Mouse (Mus musculus) CD8-positive naive resting alpha-beta T cell, adult 2 months (primary cell): ENCODE results near the gene Lrrtm4.

ENCODE experiments used
- DNase-seq, 2 experiments: peaks; one replicate each; pipeline ENCODE4 v3.0.0; 2022; ENCODE audit warnings: low read depth in 2 of 2, low spot score in 2 of 2

Lrrtm4 gene

DNA sequence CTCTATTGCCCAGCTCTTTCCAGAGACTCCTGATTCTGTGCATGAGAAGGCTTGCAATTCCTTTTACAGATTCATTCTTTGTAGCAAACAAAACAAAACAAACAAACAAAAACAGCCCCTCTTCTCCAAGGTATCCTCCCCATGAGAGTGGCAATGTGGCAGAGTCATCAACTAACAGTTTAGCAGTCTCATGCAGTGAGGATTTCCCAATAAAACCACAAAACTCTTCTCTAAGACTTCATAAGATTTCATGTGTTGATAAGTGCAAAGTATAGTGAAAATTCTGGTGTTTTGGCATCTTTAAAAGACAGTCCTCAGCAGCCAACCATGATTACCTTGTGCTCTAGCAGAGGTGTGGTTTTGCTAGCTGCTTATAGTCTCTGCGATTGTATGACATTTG is 284.9 kb downstream of the Lrrtm4 start:
- no peak for DNase-seq

DNA sequence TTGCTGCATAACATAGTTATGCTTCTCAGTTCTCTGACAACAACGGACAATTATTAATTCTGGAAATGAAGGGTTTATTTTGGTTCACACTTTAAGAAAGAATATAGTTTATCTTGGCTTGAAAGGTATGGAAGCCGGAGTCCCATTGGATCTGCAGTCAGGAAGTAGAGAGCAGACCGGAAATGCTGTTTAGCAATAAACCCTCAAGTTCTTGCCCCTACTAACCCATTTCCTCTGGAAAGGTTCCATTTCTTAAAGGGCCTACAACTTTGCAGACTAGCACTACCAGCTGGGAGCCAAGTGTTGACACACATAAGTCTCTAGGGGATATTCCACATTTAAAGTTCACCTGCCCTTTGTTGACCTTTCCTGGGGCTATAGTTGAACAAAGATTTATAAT is 309.7 kb downstream of the Lrrtm4 start:
- DNase-seq: no peak

DNA sequence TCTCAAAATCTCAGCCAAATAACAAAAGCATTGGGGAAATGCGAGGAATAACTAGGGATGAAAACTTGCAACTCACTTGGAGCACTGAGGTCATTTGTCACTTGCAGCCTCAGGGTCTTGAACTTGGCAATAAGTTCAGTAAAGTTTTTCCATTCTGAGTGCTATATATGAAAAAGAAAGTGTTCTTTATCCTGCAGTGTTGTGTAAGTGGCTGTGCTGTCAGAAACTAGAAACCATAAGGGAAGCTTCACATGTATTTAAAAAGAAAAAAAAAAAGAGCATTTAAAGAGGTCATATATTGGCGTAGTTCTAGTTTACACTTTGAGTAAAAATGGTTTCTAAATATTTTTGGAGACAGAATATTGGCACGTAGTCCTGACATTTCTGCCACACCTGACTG is 313.1 kb downstream of the Lrrtm4 start:
- DNase-seq: no peak

DNA sequence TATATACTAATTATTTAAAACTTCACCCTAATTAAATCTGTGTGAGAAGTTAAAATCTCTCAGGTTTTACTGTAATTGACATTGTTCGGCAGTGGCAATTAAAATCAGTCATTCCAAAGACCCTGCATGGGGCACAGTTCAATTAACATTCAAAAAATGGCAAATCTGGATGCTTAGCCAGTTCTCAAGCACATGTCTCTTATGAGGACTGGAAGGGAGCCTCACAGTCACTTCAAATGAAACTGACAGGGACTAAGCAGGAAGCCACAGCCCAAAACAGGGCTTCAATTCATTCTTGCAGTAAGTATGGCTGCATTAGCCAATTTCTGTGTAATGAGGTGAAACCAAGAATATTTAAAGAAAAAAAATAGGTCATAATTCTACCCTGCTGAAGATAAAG is 333.6 kb downstream of the Lrrtm4 start:
- DNase-seq: no peak

DNA sequence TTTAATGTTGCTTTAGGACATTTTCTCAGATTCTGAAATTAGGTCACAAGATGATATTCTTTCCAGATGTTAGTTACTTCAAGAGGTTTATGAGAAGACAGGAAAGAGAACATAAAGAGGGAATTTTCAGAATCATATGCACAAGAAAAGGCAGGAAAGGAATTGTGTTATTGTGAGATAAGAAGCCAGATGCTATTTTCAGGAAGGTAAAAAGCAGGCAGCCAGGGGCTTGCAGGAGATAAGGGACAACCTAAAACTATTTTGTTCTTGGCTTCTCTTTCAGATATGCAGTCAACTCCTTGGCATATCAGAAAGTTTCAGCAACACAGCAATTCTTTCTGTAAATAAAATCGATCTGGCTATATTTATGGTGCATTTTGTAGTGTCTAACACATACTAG is 338.4 kb downstream of the Lrrtm4 start:
- no peak for DNase-seq

DNA sequence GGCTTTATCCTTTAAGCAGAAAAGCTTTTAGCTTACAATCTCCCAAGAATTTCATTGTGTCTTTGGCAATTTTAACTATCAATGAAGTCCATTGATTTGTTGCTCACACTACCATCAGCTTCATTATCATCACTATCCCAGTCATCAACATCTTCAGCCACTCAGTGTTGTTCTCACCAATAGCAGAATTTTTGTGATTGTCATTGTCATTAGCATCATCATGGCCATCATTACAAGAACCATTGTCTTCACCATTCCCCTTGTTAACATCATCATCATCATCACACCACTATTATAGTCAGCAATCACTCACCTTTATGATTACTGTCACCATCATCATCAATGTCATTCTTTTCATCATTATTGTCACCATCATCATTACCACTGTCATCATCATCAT is 344.9 kb downstream of the Lrrtm4 start:
- DNase-seq: no peak

DNA sequence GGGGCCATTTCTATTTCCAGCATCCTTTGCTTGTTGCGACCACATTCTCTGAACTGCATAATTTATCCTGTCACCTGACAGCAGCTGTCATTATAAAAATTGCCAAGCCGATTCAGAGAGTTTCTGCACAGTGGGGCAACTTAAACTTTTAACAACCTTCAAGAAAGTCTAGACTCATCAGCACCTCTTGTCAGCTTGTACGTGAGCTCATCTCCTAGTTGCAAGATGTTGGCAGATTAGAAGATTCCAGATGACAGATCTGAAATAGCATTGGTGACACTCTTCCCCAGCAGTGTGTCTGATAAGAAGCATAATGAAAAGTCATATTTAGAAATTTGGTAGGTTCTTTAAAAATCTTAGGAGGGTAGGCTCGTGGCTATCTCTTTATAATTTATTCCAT is 347.9 kb downstream of the Lrrtm4 start:
- DNase-seq: no peak

DNA sequence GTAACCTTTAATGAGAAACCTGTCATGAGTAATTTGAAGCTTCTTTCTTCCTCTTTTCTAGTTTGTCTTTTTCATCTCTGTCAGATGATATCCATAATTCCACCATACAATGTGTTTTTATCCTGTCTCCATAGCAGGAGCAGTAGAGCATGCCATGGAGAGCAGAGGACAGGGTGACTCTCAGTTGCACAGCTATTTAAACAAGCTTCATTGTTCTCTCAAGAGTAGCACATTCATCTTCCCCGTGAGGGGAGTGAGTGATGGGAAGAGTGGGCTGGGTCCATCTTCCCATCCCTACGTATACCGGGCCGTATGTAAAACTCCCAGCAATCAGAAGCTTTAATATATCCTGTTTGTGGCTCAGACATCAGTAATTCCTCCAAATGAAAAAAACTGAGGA is 370.9 kb downstream of the Lrrtm4 start:
- no peak for DNase-seq

DNA sequence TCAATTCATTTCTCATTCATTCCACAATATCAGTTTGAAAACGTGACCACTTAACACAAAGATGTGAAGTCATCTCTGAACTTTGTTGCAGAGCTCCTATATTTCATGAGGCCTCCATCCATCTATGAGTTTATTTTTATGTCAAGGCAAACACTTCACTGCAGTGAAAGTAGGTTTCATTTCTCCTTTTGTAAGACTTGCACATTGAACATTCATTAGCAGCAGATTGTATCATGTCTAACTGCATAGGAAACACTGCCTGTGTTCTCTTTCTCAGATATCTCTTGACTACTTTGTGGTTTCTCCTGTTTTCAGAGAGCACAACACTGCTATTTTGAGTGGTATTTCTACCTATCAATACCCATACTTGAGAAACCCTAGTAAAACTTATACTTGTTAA is 388.1 kb downstream of the Lrrtm4 start:
- DNase-seq: no peak

DNA sequence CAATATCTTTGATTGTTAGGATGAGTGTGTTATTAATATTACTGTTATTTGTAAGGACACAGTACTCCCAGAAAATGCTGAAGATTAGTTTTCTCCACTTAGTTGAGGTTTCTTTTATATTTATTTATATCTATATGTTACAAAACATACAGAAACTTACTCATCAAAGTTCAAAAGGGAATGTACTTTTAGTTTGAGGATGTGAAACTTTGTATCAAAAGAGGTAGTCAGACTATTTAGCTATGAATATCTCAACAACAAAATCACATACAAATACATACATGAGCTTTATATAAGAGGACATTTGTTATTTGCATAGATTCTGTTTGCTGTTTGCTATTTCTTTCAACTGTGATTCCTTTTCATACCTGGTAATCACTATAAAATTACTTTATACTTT is 421.5 kb downstream of the Lrrtm4 start:
- DNase-seq: no peak

DNA sequence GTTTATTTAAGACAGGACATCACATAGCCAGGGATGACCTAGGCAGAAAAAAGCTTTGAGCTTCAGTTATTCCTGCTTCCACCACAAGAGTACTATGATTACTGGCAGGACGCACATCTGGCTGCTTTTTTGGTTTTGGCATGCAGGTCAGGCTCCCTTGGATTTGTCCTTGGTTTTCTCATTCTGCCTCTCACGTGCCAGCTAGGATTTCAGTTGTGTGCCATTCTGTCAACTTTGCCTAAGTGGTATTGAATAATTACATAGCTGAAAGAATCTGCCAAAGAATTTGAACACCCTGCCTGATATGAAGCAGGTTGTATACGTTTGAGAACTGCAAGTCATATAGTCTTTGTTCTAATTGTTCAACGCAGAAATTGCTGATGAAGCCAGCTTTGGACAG is 451.9 kb downstream of the Lrrtm4 start:
- no peak for DNase-seq

DNA sequence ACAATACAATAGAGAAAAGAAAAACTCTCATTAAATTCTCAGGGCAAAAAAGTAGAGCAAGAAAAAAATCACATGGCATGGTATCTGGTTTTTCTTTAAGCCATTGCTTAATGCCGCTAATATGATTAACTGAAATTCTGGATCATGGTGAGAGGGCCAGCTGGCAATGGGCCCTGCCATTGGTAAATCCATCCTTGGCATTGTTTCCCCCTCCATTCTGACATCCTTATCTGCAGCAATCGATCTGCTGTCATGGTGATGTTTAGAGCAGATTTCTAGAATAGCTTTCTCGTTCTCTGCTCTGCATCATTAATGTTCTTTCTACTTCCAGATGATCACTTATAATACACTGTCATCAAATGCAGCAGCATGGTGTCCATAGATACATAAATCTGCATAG is 457.5 kb downstream of the Lrrtm4 start:
- no peak for DNase-seq

DNA sequence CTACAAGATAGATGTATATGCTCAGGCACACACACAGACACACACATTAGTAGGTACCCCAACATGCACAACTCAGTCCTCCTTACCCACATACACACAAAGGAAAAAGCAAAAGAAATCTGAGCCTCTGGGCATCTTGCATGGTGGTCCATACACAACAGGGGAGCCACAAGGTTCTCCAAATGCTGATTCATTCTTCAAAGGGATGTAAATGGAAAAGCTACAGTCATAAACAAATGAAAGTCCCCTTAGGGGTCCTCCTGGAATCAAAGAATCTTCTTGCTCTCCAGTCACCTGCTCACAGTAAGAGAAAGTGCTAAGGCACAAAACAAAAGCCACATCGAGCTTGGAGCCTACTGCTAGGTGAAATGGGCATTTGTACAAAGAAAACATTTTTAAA is 526.3 kb downstream of the Lrrtm4 start:
- no peak for DNase-seq

DNA sequence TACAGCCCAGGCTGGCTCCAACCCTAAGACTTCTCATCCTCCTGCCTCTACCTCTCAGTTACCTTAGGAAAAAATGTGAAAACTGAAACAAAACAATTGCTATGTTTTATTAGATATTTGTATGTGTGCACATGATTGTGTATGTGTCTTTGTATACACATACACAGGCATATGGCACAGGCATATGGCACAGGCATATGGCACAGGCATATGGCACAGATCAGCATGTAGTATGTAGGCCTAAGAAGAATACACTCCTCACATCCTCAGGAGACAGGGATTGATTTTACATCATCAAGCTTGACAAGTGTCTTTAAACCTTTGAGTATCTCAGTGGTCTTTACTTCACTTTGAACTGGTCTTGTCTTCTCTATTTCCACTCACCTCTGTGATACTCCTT is 531.2 kb downstream of the Lrrtm4 start:
- no peak for DNase-seq

DNA sequence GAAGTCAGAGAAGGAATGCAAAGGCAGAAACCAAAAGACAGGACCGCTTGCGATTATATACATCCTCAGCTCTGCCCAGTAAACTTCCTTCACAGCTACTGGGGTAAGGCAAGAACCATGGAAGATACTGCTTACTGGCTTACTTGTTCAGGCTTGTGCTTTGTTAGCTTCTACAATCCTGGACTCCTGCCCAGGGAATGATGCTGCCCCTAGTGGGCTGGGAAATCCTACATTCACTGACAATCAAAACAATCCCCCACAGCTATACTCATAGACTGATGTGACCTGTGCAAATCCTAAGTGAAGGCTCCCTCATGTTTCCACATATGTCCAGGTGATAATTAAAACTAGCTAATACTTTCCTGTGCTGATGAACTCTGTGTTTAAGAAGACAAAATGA is 534.7 kb downstream of the Lrrtm4 start:
- no peak for DNase-seq

DNA sequence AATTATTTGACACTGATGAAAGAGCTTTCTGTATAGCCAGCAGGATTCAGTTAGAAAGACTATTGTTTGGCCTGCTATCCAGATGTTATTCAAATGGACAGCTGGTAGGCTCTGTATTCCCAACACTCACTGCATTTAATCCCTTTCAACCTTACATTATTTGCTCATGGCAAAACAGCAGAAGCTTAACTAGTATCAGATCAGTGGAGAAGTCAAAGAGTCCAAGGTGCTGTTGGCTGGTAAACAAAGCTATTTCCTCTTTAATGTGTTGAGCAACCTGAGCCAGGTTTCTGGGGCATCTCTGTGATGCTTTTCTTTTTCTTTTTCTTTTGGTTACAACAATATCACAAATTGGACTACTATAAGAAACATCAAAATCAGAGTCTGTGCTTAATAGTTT is 536.3 kb downstream of the Lrrtm4 start:
- DNase-seq: no peak

DNA sequence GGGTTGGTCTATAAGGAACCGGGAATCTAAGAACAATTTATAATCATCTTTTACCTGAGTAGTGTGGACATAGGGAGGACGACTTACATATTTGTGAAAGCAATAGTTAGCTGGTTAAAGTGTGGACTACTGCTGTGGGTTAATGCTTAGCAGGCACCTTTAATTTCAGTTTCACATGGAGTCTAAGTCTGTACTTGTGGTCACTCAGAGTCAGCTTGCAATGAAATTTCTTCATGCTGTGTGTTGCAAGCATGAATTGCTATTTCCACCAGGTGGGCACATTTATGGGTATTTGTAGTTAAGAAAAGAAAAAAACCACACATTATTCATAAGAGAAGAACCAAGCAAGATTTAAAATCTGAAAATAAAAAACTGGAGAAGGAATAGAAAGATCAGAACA is 558.5 kb downstream of the Lrrtm4 start:
- no peak for DNase-seq

DNA sequence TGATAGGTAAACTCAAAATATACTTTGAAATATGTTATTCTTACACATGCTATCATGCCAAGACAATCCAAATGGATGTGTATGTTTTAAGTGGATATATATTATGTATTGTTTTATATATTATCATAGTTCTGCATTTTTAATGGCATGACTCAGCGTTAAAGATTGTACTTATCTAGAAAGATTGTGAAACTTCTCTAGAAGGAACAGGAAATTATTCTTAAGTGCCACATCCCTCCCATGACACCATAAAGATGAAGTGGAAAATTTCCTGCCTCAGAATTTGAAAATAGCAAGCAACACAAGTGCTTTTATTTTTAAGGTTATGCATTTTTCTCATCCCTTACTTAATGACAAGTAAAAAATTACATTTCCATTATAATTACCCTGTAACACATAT is 563.5 kb downstream of the Lrrtm4 start:
- no peak for DNase-seq

DNA sequence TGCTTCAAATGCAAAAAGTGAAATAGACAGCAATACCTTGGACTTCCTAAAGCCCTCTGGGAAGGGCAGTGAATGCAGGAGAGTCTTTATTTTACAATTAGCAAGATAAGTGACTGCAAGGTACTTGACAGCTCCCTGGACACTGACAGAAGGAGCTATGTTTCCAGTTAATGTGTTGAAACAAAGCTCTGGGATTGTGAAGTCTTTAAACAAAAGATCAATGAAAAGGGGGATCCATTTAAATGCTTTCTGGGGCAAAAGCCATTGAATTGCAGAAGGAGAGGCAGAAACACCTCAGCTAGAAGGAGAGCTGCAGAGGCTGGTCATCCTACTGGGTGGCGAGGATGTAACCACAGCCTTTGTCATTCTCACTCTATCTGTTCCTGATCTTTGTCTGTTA is 571.1 kb downstream of the Lrrtm4 start:
- no peak for DNase-seq

DNA sequence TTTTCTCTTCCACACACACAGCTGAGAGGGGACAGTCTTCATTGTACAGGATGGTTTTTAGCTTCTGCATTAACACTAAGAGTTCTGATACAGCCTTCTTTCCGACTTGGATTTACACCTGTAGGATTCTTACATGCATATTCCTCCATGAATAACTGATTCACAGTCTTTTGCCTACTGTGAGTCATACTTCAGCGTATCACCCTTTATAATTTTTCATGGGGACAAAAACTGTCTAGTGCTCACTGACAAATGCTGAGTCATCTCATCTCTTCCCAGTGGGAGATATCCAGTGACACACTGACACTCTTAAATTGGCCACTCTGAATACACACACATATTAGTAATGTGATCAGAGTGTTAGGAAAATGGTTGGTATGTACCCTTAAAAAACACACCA is 600.8 kb downstream of the Lrrtm4 start:
- DNase-seq: no peak

DNA sequence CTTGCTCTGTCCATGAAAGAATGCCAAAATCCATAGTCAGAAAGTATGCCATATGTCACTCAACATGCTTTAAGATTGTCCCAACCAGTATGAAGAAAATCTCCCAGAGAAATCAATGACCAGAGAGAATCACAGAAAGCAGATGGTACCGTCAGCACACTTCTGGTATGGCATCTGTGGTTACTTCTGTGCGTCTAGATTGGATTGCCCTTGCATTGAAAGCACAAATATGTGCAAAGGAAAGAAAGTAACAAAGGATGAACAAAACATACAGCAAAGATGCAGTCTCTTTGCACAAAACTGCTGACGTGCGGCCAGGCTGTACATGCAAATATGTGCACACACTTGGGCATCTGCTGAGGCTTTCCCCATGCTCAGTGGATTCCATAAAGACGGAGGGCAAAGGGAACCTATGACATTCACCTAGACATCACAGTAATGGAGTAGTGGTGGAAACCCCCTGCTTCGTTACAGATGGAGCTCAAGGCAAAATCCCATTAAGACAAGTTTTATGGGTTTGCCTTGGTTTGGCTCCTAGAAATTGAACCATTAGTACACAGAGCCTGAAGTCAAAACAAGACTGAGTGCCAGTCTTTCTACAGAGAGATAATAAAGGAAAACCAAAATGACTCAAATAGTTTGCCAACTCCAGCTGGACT is 604.1 kb downstream of the Lrrtm4 start:
- DNase-seq: no peak

DNA sequence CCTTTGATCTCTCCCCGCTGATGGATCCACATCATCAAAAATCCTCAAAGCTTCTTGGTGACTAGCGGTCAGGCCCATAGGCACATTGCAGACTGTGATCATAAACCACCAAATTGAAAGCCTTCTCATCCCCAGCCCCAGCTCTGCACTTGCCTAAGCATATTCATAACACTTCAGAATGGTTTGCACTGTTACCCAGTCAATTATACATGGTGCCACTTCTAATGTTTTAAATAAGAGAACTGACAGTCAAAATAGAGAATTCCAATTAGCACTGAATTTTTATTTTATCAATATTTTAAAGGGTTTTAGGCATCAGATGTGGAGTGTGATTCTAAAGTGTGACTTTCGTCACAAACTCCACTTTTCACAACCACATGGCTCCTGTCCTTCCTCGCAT is 606.8 kb downstream of the Lrrtm4 start:
- no peak for DNase-seq

DNA sequence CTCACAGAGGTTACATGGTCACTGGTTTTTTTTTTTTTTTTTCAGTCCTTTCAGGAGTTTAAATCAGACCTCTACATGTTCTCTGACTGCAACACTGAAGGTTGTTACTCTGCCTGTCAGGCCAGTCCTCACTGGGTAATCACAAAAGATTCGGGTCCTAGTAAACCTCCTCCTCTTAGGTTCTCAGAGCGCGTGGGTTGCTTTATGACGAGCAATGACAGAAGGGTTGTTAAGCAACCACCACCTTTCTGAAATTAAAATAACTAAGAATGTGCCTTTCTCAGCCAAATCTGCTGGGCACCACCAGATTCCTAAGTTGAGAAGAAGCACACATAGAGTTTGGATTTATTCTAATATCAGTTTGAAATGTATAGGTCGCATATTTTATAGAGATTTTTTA is 644.1 kb downstream of the Lrrtm4 start:
- no peak for DNase-seq

DNA sequence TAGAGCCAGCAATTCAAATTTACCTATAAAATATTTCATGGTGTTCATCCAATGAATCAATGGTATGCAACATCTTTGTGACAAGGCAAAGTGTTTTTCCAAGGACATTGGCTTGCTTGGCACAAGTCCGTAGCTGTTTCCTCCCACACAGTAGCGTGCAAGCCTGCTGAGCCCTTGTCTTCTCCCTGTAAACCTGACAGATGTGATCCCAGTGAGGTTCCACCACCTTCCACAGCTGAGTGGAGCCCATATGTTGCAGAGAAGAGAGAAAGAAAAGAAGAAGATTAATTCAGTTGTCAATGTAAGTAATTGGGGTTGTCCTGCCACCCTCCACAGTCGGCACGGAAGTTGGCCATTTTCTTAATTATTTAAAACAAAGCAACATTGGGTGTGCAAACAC is 645.4 kb downstream of the Lrrtm4 start:
- DNase-seq: no peak
